Mouse (Mus musculus): ENCODE measurements around the gene Chd3. TPM values are rescaled to one million over a fixed set of nuclear protein-coding genes. Genes with fewer than 3 reads are reported as not detected.
"Not testable (repeated sequence)": the region's sequence is repeated elsewhere in the genome, so short reads cannot be mapped to it uniquely, and the experiment has no call there.

Gene Chd3
- total and polyA plus RNA-seq, 3 experiments, result 71.0 to 183 (median 120) TPM

- Histone ChIP-seq H3K4me3 (ENCODE audit: low read depth, low read length) (peak overlapping the region; percentile 70), H3K27me3 (ENCODE audit: insufficient read depth, low read length) (peaks cover 16% of the 10 kb centered on the region), H3K36me3 (replicated peaks) (peaks cover 47% of the 10 kb centered on the region), H3K9me3 (replicated peaks) (no peaks in the 10 kb centered on the region), H3K4me1 (ENCODE audit: insufficient read depth, low read depth, low read length) (peaks cover 59% of the 10 kb centered on the region)
- DNase-seq (ENCODE audit: low spot score) (peak; percentile 26), ATAC-seq (ENCODE audit: extremely low read depth, insufficient number of reproducible peaks, low FRiP score, poor library complexity, severe bottlenecking) (no peak)
- no peak for TF ChIP-seq TAL1 (conservative IDR thresholded peaks at IDR 0.05; ENCODE audit: low read depth, low read length)
- no peak for TF ChIP-seq CTCF (IDR thresholded peaks at IDR 0.05; ENCODE audit: low read depth, low read length)
- TF ChIP-seq GATA2 (IDR thresholded peaks at IDR 0.05; ENCODE audit: borderline replicate concordance, low read depth, low read length), result no peak
- TF ChIP-seq POLR2AphosphoS5 (IDR thresholded peaks at IDR 0.05; ENCODE audit: insufficient replicate concordance, low read depth, low read length), result no peak
- no peak for TF ChIP-seq GATA1 (IDR thresholded peaks at IDR 0.05; ENCODE audit: borderline replicate concordance, low read length)
Observed at GRCm38 (mm10) chr11:69322693-69323471, 46.3 kb downstream of the Chd3 start.

- Histone ChIP-seq H3K4me3 (ENCODE audit: low read depth, low read length) (peak overlapping the region; percentile 53; the same call in 1 of the 2 replicates), H3K9me3 (replicated peaks) (no peaks in the 10 kb centered on the region), H3K27me3 (ENCODE audit: insufficient read depth, low read length) (peaks cover 8% of the 10 kb centered on the region), H3K36me3 (replicated peaks) (peaks cover 55% of the 10 kb centered on the region), H3K4me1 (ENCODE audit: insufficient read depth, low read depth, low read length) (peaks cover 54% of the 10 kb centered on the region)
- no peak for ATAC-seq (ENCODE audit: extremely low read depth, insufficient number of reproducible peaks, low FRiP score, poor library complexity, severe bottlenecking)
- no peak for TF ChIP-seq TAL1 (conservative IDR thresholded peaks at IDR 0.05; ENCODE audit: low read depth, low read length)
- no peak for TF ChIP-seq GATA2 (IDR thresholded peaks at IDR 0.05; ENCODE audit: borderline replicate concordance, low read depth, low read length)
- no peak for TF ChIP-seq GATA1 (IDR thresholded peaks at IDR 0.05; ENCODE audit: borderline replicate concordance, low read length)
- no peak for TF ChIP-seq POLR2AphosphoS5 (IDR thresholded peaks at IDR 0.05; ENCODE audit: insufficient replicate concordance, low read depth, low read length)
- TF ChIP-seq CTCF (IDR thresholded peaks at IDR 0.05; ENCODE audit: low read depth, low read length), result no peak
- no peak for DNase-seq (ENCODE audit: low spot score)
Observed at GRCm38 (mm10) chr11:69322010-69322409, 47.2 kb downstream of the Chd3 start.

GRCm38 (mm10) chr11:69321580-69321979, 47.6 kb downstream of the Chd3 start:
- ATAC-seq (ENCODE audit: extremely low read depth, insufficient number of reproducible peaks, low FRiP score, poor library complexity, severe bottlenecking), result no peak
- TF ChIP-seq TAL1 (conservative IDR thresholded peaks at IDR 0.05; ENCODE audit: low read depth, low read length) (no peak), GATA1 (IDR thresholded peaks at IDR 0.05; ENCODE audit: borderline replicate concordance, low read length) (no peak), CTCF (IDR thresholded peaks at IDR 0.05; ENCODE audit: low read depth, low read length) (no peak), GATA2 (IDR thresholded peaks at IDR 0.05; ENCODE audit: borderline replicate concordance, low read depth, low read length) (no peak), POLR2AphosphoS5 (IDR thresholded peaks at IDR 0.05; ENCODE audit: insufficient replicate concordance, low read depth, low read length) (no peak)

GRCm38 (mm10) chr11:69318000-69318399, 51.2 kb downstream of the Chd3 start:
- ATAC-seq (ENCODE audit: extremely low read depth, insufficient number of reproducible peaks, low FRiP score, poor library complexity, severe bottlenecking); DNase-seq (ENCODE audit: low spot score); H3K27me3 ChIP-seq (ENCODE audit: insufficient read depth, low read length); H3K4me3 ChIP-seq (ENCODE audit: low read depth, low read length); H3K9me3 ChIP-seq (replicated peaks): not testable (repeated sequence)
- peaks cover 85% of the 10 kb centered on the region for H3K36me3 ChIP-seq (replicated peaks)
- H3K4me1 ChIP-seq (ENCODE audit: insufficient read depth, low read depth, low read length), result peaks cover 26% of the 10 kb centered on the region

More at GRCm38 (mm10) chr11:69321580-69321979, 47.6 kb downstream of the Chd3 start:
- H3K27me3 ChIP-seq (ENCODE audit: insufficient read depth, low read length), result peaks cover 3% of the 10 kb centered on the region
- no peak for DNase-seq (ENCODE audit: low spot score)
- peaks cover 59% of the 10 kb centered on the region for H3K36me3 ChIP-seq (replicated peaks)
- no peak overlapping the region for H3K4me3 ChIP-seq (ENCODE audit: low read depth, low read length)
- H3K4me1 ChIP-seq (ENCODE audit: insufficient read depth, low read depth, low read length), result peaks cover 50% of the 10 kb centered on the region
- H3K9me3 ChIP-seq (replicated peaks), result no peaks in the 10 kb centered on the region

GRCm38 (mm10) chr11:69316361-69316760, 52.8 kb downstream of the Chd3 start:
- H3K27me3 ChIP-seq (ENCODE audit: insufficient read depth, low read length), result no peaks in the 10 kb centered on the region
- no peaks in the 10 kb centered on the region for H3K9me3 ChIP-seq (replicated peaks)
- H3K4me1 ChIP-seq (ENCODE audit: insufficient read depth, low read depth, low read length), result peaks cover 11% of the 10 kb centered on the region
- no peak for TF ChIP-seq GATA1 (IDR thresholded peaks at IDR 0.05; ENCODE audit: borderline replicate concordance, low read length)
- no peak for TF ChIP-seq POLR2AphosphoS5 (IDR thresholded peaks at IDR 0.05; ENCODE audit: insufficient replicate concordance, low read depth, low read length)
- TF ChIP-seq GATA2 (IDR thresholded peaks at IDR 0.05; ENCODE audit: borderline replicate concordance, low read depth, low read length), result no peak
- no peak for TF ChIP-seq TAL1 (conservative IDR thresholded peaks at IDR 0.05; ENCODE audit: low read depth, low read length)
- no peak for TF ChIP-seq CTCF (IDR thresholded peaks at IDR 0.05; ENCODE audit: low read depth, low read length)
- H3K4me3 ChIP-seq (ENCODE audit: low read depth, low read length), result peak overlapping the region; percentile 27; the same call in 1 of the 2 replicates
- H3K36me3 ChIP-seq (replicated peaks), result peaks cover 93% of the 10 kb centered on the region
- DNase-seq (ENCODE audit: low spot score) (no peak), ATAC-seq (ENCODE audit: extremely low read depth, insufficient number of reproducible peaks, low FRiP score, poor library complexity, severe bottlenecking) (no peak)

- no peaks in the 10 kb centered on the region for H3K9me3 ChIP-seq (replicated peaks)
- ATAC-seq (ENCODE audit: extremely low read depth, insufficient number of reproducible peaks, low FRiP score, poor library complexity, severe bottlenecking), result no peak
- TF ChIP-seq GATA1 (IDR thresholded peaks at IDR 0.05; ENCODE audit: borderline replicate concordance, low read length), result no peak
- no peak for TF ChIP-seq TAL1 (conservative IDR thresholded peaks at IDR 0.05; ENCODE audit: low read depth, low read length)
- no peak for DNase-seq (ENCODE audit: low spot score)
- no peaks in the 10 kb centered on the region for H3K27me3 ChIP-seq (ENCODE audit: insufficient read depth, low read length)
- H3K4me3 ChIP-seq (ENCODE audit: low read depth, low read length), result no peak overlapping the region
- H3K4me1 ChIP-seq (ENCODE audit: insufficient read depth, low read depth, low read length), result peaks cover 3% of the 10 kb centered on the region
- peaks cover 95% of the 10 kb centered on the region for H3K36me3 ChIP-seq (replicated peaks)
Observed at GRCm38 (mm10) chr11:69311266-69311665, 57.9 kb downstream of the Chd3 start.
